Mouse (Mus musculus): ENCODE measurements around the gene Mapre3. TPM values are rescaled to one million over a fixed set of nuclear protein-coding genes. Genes with fewer than 3 reads are reported as not detected.
A peak's percentile ranks its signal among the peaks of the same experiment; 100 is the strongest.

Mapre3 gene
- polyA plus RNA-seq, 1 experiment from 2014 or later = 33.0 TPM

DNA sequence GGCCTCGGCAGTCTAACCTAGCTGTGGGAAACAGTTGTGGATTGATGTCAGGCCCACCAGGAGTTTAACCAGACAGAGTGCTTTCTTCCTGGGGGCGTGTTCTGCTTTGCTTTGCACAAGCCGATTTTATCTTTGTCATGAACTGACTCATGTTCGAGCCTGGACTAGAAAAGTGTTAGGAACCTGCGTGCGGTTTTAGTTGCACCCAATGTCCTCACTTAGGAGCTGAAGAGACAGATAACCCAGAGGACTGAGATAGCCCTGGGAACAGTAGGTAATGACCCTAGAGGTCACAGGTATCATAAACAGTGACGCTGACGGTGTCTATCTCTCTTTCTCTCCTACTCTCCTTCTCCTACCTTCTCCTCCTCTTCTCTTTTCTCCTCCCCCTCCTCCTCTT is 16.5 kb upstream of the Mapre3 start:
- ATAC-seq (ENCODE audit: low FRiP score, low read depth) = no peak
- no peaks in the 10 kb centered on the region for H3K9me3 ChIP-seq
- no peaks in the 10 kb centered on the region for H3K4me1 ChIP-seq
- no peak overlapping the region for H3K4me3 ChIP-seq
- no peaks in the 10 kb centered on the region for H3K36me3 ChIP-seq
- H3K9ac ChIP-seq = no peak overlapping the region
- H3K27me3 ChIP-seq = no peaks in the 10 kb centered on the region
- WGBS = 78% methylated on average over 8 of the region's 8 CpGs
- H3K4me2 ChIP-seq (replicated peaks) = no peak overlapping the region
- no peak overlapping the region for H3K27ac ChIP-seq

DNA sequence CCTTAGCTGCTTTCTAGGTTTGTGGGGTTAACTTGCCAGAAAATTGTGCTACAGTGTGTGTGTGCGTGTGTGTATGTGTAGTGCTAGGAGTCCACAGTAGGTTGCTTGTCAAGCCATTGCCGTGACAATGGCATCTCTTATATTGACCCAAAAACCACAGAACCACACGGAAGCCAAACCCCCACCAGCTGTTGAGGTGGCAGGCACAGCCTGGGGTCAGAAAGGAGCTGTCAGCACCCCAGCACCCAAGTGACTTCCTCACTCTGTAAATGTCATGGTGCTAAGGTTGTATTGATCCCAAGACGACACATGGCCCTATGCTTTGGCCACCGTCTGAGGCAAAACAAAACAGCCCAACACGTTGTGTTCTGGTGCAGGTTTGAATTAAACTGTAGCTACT is 15.5 kb upstream of the Mapre3 start:
- Histone ChIP-seq H3K36me3 (no peaks in the 10 kb centered on the region), H3K4me2 (replicated peaks) (no peak overlapping the region), H3K4me1 (no peaks in the 10 kb centered on the region), H3K9ac (no peak overlapping the region), H3K27ac (no peak overlapping the region), H3K4me3 (no peak overlapping the region), H3K27me3 (no peaks in the 10 kb centered on the region), H3K9me3 (no peaks in the 10 kb centered on the region)
- WGBS = 80% methylated on average over 6 of the region's 6 CpGs
- no peak for ATAC-seq (ENCODE audit: low FRiP score, low read depth)

DNA sequence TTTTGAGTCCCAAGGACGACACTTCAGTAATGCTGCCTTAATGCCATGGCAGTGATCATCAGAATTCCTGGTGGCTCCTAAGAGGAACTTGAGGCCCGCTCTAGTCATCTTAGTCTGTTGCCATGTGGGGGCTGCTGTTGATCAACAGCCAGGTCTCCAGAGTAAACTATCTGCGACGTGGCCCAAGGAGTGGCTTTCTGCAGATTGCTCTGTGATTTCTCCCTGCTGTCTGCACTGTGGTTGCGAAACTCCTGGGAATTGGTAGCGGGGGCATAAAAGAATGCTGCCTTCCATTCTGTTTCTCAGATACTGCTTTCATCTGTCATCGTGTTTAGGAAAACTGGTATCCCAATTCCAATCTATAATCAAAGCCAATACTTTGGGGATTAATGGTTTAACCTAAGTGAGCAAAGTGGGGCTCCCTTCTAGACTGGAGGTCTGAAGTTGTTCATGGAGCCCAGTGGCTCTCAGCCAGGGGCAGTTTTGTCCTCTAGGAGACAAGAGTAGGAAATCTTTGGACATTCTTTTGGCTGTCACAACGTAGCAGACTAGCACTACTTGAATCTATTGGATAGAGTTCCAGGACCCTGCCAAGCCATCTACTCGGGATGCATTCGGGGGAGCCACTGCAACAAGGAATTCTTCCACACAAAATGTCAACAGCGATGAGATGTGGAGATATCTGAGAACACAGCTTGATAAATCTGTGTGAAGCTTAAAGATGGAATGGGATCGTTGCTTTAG is 11.5 kb upstream of the Mapre3 start:
- Histone ChIP-seq H3K4me3 (no peak overlapping the region), H3K4me2 (replicated peaks) (no peak overlapping the region), H3K27ac (no peak overlapping the region), H3K4me1 (no peaks in the 10 kb centered on the region), H3K27me3 (peaks cover 3% of the 10 kb centered on the region; the same call in 1 of the 2 replicates), H3K9ac (no peak overlapping the region), H3K36me3 (no peaks in the 10 kb centered on the region), H3K9me3 (no peaks in the 10 kb centered on the region)
- ATAC-seq (ENCODE audit: low FRiP score, low read depth) = no peak
- 77% methylated on average over 12 of the region's 12 CpGs for WGBS

DNA sequence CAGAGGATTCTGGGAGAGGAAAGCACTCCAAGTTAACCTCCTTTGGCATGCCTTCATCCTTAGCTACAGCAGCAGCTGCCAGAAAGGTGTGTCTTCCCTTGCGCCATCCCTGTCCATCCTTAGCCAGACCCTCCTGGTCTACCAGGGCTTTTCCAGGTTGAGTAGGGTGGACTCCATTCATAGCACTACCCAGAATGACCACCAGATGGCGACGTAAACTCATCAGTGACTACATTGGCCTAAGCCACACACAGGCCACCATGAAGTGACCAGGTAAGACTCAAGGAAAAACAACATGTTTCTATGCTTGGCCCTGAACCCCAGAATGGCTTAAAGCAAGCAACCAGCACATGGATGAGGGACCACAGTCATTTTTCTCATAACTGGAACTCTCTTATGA is 8.3 kb upstream of the Mapre3 start:
- no peaks in the 10 kb centered on the region for H3K36me3 ChIP-seq
- no peaks in the 10 kb centered on the region for H3K4me1 ChIP-seq
- no peak overlapping the region for H3K4me3 ChIP-seq
- H3K4me2 ChIP-seq (replicated peaks) = no peak overlapping the region
- H3K27me3 ChIP-seq = peaks cover 5% of the 10 kb centered on the region; the same call in 1 of the 2 replicates
- 5% methylated on average over 3 of the region's 3 CpGs for WGBS
- H3K9ac ChIP-seq = no peak overlapping the region
- H3K9me3 ChIP-seq = no peaks in the 10 kb centered on the region
- H3K27ac ChIP-seq = no peak overlapping the region
- peak; percentile 69 for ATAC-seq (ENCODE audit: low FRiP score, low read depth)

DNA sequence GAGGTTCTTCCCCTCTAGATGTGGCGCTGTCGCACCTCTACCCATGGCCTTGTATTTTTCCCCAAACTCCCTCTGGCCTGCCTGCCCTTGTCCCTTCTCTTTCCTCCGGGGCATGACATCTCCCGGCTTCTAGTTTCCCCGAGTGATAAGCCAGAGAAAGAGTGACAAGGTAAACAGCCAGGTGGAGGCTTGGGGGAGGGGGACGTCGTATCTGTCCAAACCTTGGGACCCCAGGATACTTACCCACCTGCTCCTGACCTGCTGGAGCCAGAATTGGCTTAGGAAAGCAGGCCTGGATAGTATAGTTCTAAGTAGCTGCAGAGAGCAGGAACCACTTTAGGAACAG is 652 bp downstream of the Mapre3 start:
- H3K4me3 ChIP-seq = peak overlapping the region; percentile 80
- peaks cover 12% of the 10 kb centered on the region; the same call in 1 of the 2 replicates for H3K27me3 ChIP-seq
- no peaks in the 10 kb centered on the region for H3K36me3 ChIP-seq
- H3K4me2 ChIP-seq (replicated peaks) = peak overlapping the region; percentile 85
- no peak for ATAC-seq (ENCODE audit: low FRiP score, low read depth)
- 3% methylated on average over 7 of the region's 7 CpGs for WGBS
- peak overlapping the region; percentile 82 for H3K9ac ChIP-seq
- peak overlapping the region; percentile 52; the same call in 1 of the 2 replicates for H3K27ac ChIP-seq
- no peaks in the 10 kb centered on the region for H3K9me3 ChIP-seq
- peaks cover 27% of the 10 kb centered on the region for H3K4me1 ChIP-seq

DNA sequence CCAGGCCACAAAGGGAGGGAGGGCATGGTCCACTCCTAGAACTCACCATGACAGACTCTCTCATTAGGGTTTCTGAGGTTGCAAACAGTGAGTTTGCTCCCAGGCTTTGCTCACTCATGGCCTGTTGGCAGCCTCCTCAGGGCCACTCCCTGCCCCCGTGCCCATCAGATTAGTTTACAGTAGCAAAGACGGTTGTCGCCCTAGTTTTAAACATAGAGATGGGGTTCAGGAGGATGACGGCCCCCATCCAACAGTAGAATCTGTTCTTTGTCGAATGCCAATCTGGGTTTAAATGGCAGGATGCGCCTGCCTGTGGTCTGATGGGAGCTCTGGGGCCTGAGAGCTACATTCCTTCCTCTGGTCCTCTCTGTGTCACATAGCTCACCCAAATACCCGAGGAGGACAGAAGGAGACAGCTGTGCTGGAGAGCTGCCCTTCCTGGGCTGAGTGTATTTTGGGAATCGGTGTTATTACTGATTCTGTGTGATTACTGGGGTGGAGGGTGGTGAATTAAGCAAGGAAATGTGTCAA is 1.9 kb downstream of the Mapre3 start:
- no peak for ATAC-seq (ENCODE audit: low FRiP score, low read depth)
- Histone ChIP-seq H3K9ac (peak overlapping the region; percentile 40; the same call in 1 of the 2 replicates), H3K4me3 (no peak overlapping the region)

DNA sequence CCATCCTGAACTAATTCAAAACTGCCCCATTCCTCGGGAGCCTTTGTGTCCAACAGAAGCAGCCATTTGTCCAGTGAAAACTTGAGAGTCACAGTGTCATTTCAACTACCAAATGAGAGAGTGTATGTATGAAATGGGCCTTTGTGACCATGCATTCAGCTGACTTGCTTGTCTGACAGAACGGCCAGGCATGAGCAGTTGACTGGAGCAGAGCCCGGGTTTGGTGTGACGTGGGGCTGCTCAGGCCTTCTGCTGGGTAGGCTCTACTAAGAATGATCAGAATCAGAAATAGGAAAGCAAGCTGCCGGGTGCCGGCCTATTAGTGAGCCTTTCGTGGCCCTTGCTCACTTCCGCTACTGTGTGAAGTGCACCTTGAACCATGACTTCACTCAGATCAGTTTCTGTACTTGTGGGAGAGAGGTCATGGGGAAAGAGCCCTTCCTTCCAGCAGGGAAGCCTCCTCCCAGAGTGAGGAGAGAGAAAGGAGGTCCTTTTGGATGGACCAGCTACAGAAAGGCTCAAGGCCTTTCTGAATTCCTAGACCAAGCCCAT is 4.4 kb downstream of the Mapre3 start:
- ATAC-seq (ENCODE audit: low FRiP score, low read depth) = no peak
- WGBS = 89% methylated on average over 8 of the region's 8 CpGs
- H3K27ac ChIP-seq = no peak overlapping the region
- peaks cover 23% of the 10 kb centered on the region for H3K4me1 ChIP-seq
- H3K4me3 ChIP-seq = no peak overlapping the region
- H3K9ac ChIP-seq = no peak overlapping the region
- no peaks in the 10 kb centered on the region for H3K27me3 ChIP-seq
- no peak overlapping the region for H3K4me2 ChIP-seq (replicated peaks)
- no peaks in the 10 kb centered on the region for H3K9me3 ChIP-seq
- no peaks in the 10 kb centered on the region for H3K36me3 ChIP-seq

More for the DNA sequence above, 1.9 kb downstream of the Mapre3 start:
- no peaks in the 10 kb centered on the region for H3K36me3 ChIP-seq
- WGBS = 64% methylated on average over 8 of the region's 8 CpGs
- H3K27me3 ChIP-seq = peaks cover 10% of the 10 kb centered on the region; the same call in 1 of the 2 replicates
- H3K9me3 ChIP-seq = no peaks in the 10 kb centered on the region
- peaks cover 27% of the 10 kb centered on the region for H3K4me1 ChIP-seq
- no peak overlapping the region for H3K27ac ChIP-seq
- H3K4me2 ChIP-seq (replicated peaks) = peak overlapping the region; percentile 85

DNA sequence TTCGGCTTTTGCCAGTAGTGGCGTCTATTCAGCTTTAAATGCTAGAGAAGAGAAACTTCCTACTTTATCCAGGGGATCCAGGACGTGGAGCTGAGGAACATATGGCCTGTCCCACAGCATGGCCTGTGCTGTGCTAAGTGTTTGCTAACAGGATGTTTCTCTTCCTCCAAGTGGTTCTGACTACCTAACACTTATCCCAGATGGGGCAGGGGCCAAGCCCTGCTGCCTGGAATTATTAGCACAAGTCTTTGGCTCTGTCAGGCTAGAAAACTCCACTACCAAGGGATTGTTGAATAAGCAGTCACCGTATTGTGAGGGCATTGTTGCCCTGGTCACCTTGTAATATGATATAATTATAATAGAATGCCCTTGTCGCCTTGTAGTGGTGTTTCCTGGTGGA is 8.2 kb downstream of the Mapre3 start:
- Histone ChIP-seq H3K27ac (no peak overlapping the region), H3K4me1 (no peaks in the 10 kb centered on the region), H3K9me3 (no peaks in the 10 kb centered on the region), H3K27me3 (no peaks in the 10 kb centered on the region), H3K4me2 (replicated peaks) (no peak overlapping the region), H3K36me3 (no peaks in the 10 kb centered on the region), H3K4me3 (no peak overlapping the region), H3K9ac (no peak overlapping the region)
- 72% methylated on average over 5 of the region's 5 CpGs for WGBS
- ATAC-seq (ENCODE audit: low FRiP score, low read depth) = no peak

DNA sequence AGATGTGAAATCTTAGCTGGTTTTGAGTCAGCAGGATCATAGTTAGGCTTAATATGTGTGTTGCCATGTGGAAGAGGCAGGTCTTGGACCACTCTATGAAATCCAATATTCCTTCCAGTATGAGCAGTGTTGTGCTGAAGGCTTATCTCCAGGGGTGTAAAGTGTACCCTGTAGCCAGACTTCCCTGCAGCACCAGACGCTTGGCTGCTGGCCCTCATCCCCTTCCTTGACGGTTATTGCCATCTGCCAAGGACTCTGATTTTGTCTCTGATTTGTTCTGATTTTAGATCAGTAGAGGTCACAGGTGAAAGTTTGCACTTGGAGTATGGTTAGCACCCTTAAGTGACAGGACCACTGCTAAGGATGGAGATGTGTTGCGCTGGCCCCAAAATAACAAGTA is 8.7 kb downstream of the Mapre3 start:
- 72% methylated on average over 3 of the region's 3 CpGs for WGBS
- H3K27ac ChIP-seq = no peak overlapping the region
- no peak overlapping the region for H3K4me2 ChIP-seq (replicated peaks)
- no peak overlapping the region for H3K9ac ChIP-seq
- H3K9me3 ChIP-seq = no peaks in the 10 kb centered on the region
- H3K36me3 ChIP-seq = no peaks in the 10 kb centered on the region
- ATAC-seq (ENCODE audit: low FRiP score, low read depth) = no peak
- H3K4me3 ChIP-seq = no peak overlapping the region
- no peaks in the 10 kb centered on the region for H3K4me1 ChIP-seq
- no peaks in the 10 kb centered on the region for H3K27me3 ChIP-seq

DNA sequence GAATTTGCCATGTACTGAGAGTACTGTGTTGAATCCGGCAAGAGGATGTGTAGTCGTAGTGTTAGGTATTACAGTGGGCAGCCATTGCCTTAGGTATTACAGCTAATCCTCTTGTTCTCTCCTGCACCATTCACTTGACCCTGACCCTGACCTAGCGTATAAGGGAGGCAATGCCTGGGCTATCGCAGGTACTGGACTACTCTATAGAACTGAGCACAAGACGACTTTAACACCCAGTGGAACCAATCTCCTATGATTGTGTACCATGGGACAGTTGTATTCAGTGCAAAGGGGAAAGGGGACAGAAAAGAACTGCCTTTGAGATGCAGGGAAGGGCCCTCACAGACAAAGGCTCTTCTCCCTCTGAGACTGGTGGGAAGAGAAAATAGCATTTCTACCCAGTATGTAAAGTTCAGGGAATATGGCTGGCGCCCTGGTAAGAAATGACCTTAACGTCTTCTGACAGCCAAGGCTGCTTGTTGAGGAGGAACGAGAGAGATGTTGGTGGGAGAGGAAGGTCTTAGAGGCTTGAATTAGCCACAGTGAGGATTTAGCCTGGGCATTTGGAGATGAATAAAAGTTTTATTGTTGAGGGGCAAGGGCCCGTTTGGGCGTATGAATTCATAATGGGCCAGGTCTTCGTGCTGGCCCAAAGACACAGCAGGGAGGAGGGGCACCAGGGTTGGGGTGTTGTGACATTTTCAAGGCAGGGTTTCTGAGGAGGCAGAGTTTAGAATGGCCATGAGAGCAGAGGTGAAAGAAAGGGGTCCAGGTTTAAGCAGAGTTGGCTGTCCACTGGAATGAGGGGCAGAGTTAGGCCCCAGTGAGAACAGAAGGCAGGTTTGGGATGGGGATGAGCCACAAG is 9.9 kb downstream of the Mapre3 start:
- 85% methylated on average over 11 of the region's 11 CpGs for WGBS

DNA sequence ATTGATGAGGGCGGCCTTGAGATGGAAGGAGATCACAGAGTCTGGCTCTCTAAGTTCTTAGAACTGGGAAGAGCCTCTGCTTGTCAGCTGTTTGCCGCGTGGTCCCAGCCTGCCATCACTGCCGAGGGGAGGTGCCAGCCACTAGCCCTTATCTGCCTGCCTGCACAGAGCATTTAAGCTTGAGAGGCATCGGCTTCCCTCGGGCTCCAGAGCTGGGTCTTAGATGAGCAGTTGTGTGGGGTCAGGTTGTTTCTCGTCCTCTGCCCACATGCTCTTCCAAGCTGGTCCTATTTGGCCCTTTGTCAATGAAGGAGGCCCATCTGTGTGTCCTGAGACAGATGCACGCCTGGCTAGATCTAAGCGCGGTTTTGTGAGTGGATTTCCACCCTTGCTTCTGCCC is 10.7 kb downstream of the Mapre3 start:
- 71% methylated on average over 10 of the region's 10 CpGs for WGBS
- ATAC-seq (ENCODE audit: low FRiP score, low read depth) = no peak
- Histone ChIP-seq H3K27me3 (no peaks in the 10 kb centered on the region), H3K36me3 (no peaks in the 10 kb centered on the region), H3K9ac (no peak overlapping the region), H3K4me2 (replicated peaks) (no peak overlapping the region), H3K4me1 (no peaks in the 10 kb centered on the region), H3K4me3 (no peak overlapping the region), H3K9me3 (no peaks in the 10 kb centered on the region), H3K27ac (no peak overlapping the region)

More for the DNA sequence above, 9.9 kb downstream of the Mapre3 start:
- Histone ChIP-seq H3K4me2 (replicated peaks) (no peak overlapping the region), H3K4me1 (no peaks in the 10 kb centered on the region), H3K9me3 (no peaks in the 10 kb centered on the region), H3K4me3 (no peak overlapping the region), H3K27ac (0 out of 2 replicates have a peak overlapping the region, but pooled peaks have one; percentile 33), H3K9ac (no peak overlapping the region), H3K27me3 (no peaks in the 10 kb centered on the region), H3K36me3 (no peaks in the 10 kb centered on the region)
- no peak for ATAC-seq (ENCODE audit: low FRiP score, low read depth)

DNA sequence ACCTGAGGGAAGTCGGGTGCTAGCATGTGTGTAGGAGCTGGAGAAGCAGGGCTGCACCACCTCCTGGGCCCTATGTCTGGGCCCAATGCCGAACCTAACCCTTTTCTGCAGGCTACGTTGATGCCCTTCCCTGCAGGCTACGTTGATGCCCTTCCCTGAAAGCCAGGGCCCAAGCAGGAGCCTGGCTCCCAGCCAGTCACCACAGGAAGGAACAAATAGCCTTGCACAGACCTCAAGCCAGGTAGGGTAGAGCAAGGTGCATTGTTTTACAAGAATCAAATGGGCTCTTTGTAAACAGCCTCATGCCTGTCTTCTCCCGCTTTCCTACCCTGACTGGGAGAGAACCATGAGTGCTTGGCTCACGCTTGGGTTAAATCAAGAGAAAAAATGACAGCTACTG is 11.4 kb downstream of the Mapre3 start:
- Histone ChIP-seq H3K9ac (no peak overlapping the region; the same call in 1 of the 2 replicates), H3K4me3 (no peak overlapping the region), H3K9me3 (no peaks in the 10 kb centered on the region), H3K4me1 (no peaks in the 10 kb centered on the region), H3K36me3 (no peaks in the 10 kb centered on the region), H3K27ac (no peak overlapping the region), H3K27me3 (no peaks in the 10 kb centered on the region), H3K4me2 (replicated peaks) (no peak overlapping the region)
- 72% methylated on average over 6 of the region's 6 CpGs for WGBS
- ATAC-seq (ENCODE audit: low FRiP score, low read depth) = no peak

Data from limb, embryonic 13.5 days (tissue).